In the genomic region with DNA sequence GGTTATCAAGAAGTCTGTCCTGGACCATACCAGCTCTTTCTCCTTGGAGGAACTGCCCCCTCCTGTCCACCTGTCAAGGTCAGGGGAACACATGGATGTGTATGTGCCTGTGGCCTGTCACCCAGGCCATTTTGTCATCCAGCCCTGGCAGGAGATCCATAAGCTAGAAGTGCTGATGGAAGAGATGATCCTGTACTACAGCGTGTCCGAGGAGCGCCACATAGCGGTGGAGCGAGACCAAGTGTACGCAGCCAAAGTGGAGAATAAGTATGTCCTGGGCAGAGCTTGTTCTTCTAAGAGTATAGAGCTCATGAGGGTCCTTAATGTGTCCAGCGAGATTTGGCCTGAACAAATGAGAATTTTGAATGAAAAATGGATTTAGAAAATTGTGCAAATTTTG, we compare ENCODE assay signal across 8 mouse cellular contexts. TPM values are rescaled to one million over a fixed set of nuclear protein-coding genes. Genes with fewer than 3 reads are reported as not detected.
DNase-seq lines count a peak whose midpoint lies in the region; ATAC-seq and TF ChIP-seq lines count a peak whose summit lies in the region.

No protein-coding gene starts in this region.

- no peak for TF ChIP-seq POLR2A in liver, adult 2 months (IDR thresholded peaks at IDR 0.05; ENCODE audit: extremely low read depth, insufficient read depth, low read length)

- no peaks in the 10 kb centered on the region for H3K79me2 ChIP-seq in liver, adult 2 months (ENCODE audit: control insufficient read depth, insufficient read depth, low read length)

- no peak overlapping the region for H3K4me2 ChIP-seq in neural tube, embryonic 15.5 days

- no peak overlapping the region for H3K9ac ChIP-seq in neural tube, embryonic 15.5 days (replicated peaks)
- H3K9ac ChIP-seq in liver, adult 2 months (ENCODE audit: low read depth, low read length) = no peak overlapping the region

- H3K36me3 ChIP-seq in neural tube, embryonic 15.5 days = peaks cover 2% of the 10 kb centered on the region; the same call in 1 of the 2 replicates
- H3K36me3 ChIP-seq in liver, adult 2 months (ENCODE audit: control insufficient read depth, insufficient read depth, low read length) = peaks cover 16% of the 10 kb centered on the region

- WGBS in neural tube, embryonic 15.5 days = 50% methylated on average over 7 of the region's 7 CpGs
- WGBS in liver, adult 2 months = 71% methylated on average over 7 of the region's 7 CpGs

- ATAC-seq in neural tube, embryonic 15.5 days (ENCODE audit: low FRiP score) = no peak
- peak; percentile 67; the same call in 1 of the 2 replicates for ATAC-seq in frontal cortex, adult (ENCODE audit: low TSS enrichment)

- no peaks in the 10 kb centered on the region for H3K9me3 ChIP-seq in neural tube, embryonic 15.5 days (replicated peaks)

- H3K27me3 ChIP-seq in neural tube, embryonic 15.5 days (replicated peaks) = no peaks in the 10 kb centered on the region
- no peaks in the 10 kb centered on the region for H3K27me3 ChIP-seq in liver, adult 2 months (ENCODE audit: control insufficient read depth, insufficient read depth, low read length)

- DNase-seq in cerebellum, postnatal 36 days = peak; percentile 55 to 56
- no peak for DNase-seq in cerebellum, adult 11 months
- peak; percentile 44 for DNase-seq in neural tube, embryonic 10.5 days (ENCODE audit: extremely low spot score, low spot score)
- DNase-seq in liver, adult 2 months (ENCODE audit: extremely low read depth, low read depth, low spot score) = no peak
- no peak for DNase-seq in adipocyte (ENCODE audit: low spot score)
- DNase-seq in cerebellum, adult 11-12 months = no peak

- H3K4me1 ChIP-seq in neural tube, embryonic 15.5 days = no peaks in the 10 kb centered on the region
- no peaks in the 10 kb centered on the region for H3K4me1 ChIP-seq in liver, adult 2 months (ENCODE audit: control insufficient read depth, insufficient read depth, low read length)

- peak; percentile 64 for TF ChIP-seq CTCF in liver, adult 2 months (IDR thresholded peaks at IDR 0.05; ENCODE audit: low read depth, low read length)

- H3K27ac ChIP-seq in neural tube, embryonic 15.5 days (replicated peaks) = no peak overlapping the region
- H3K27ac ChIP-seq in liver, adult 2 months (replicated peaks; ENCODE audit: insufficient read depth, low read depth, low read length) = no peak overlapping the region

- H3K4me3 ChIP-seq in neural tube, embryonic 15.5 days (replicated peaks) = no peak overlapping the region
- no peak overlapping the region for H3K4me3 ChIP-seq in liver, adult 2 months (ENCODE audit: insufficient read depth, low read depth, low read length)

RNA-seq across cellular contexts. Expression of a gene that starts 12.8 kb away (rescaled TPM):
- 3.5 and 3.6 TPM in 2 replicates for polyA plus RNA-seq in neural tube, embryonic 15.5 days (2015; fragmentation: Nextera tagmentation; extraction: Ambion mirVana)
- total RNA-seq in liver, adult 2 months (2014; rRNA removed) = 0.09 TPM in 1 of 2 replicates, not detected in the other
- polyA plus RNA-seq in liver, adult 2 months (2012; rRNA removed) = 0.07 TPM in 1 of 2 replicates, not detected in the other

Comparison
In these comparisons a context has a peak if more than half of its experiments do, and no peak if none do; other contexts are left out.
1. DNase-seq: peak in cerebellum, postnatal 36 days (2 of 2) and neural tube, embryonic 10.5 days (single experiment); none in cerebellum, adult 11 months (single experiment), liver, adult 2 months (single experiment), adipocyte (single experiment) and cerebellum, adult 11-12 months (single experiment).